Mouse (Mus musculus): ENCODE results near the gene Acss2.

DNA sequence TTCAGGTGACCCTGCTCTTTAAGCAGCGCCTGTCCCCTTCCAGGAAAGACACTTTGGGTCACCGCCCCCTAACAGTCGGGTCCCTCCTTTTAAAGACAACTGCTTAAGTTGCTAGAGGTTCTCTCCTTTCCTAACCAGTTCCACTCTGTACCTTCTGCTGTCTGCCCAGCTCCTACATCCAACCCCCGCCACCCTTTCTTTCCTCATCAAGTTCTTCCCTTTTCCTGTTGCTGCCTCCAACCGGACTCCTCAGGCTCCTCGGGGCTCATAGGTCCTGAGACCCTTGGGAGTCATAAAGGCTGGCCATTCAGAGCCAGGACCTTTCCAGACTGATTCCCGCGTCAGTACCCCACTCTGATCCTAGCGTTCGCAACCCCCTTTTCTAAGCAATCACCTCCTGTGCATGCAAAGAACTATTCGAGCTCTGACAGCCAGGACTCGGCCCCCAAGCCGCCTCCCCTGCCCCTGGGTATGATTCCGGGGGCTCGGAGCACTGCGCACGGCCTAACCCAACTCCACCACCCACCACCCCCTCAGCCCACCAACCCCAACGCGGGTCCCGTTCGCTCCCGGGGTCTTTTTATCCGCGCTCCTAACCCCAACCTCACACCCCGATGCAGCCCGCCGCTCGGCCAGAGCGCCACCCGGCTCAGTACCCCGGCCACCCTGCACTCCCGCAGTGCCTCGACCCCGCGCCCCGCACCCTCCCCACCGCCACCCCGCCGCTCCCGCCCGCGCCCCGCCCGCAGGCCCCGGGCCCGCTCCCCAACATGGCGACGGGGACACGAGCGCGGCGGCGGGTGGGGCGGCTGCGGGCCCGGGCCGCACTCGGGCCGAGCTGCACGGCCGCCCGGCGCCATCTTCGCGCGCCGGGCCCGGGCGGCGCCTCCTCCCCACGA, 44.8 kb upstream of the Acss2 start:
- TF ChIP-seq CTCF (IDR thresholded peaks at IDR 0.05; ENCODE audit: borderline replicate concordance, extremely low read depth, insufficient read depth, insufficient read length) (no peak), POLR2A (IDR thresholded peaks at IDR 0.05; ENCODE audit: borderline replicate concordance, extremely low read depth, insufficient read depth, insufficient read length, poor library complexity, severe bottlenecking) (no peak)

All from brain, embryonic 14.5 days (tissue).